Mouse (Mus musculus): ENCODE measurements around the gene Krt31. TPM values are rescaled to one million over a fixed set of nuclear protein-coding genes. Genes with fewer than 3 reads are reported as not detected.

Gene Krt31
- polyA plus RNA-seq, 1 experiment: 0.16 TPM

- DNase-seq (ENCODE audit: low read depth): peak; percentile 59
These were observed 44.4 kb downstream of the Krt31 start for GRCm38 (mm10) chr11:100005905-100006304.

GRCm38 (mm10) chr11:100004846-100005245, 45.5 kb downstream of the Krt31 start:
- no peak for DNase-seq (ENCODE audit: low read depth)

- DNase-seq (ENCODE audit: low read depth): no peak
These were observed 51.3 kb downstream of the Krt31 start for GRCm38 (mm10) chr11:99999091-99999490.

Other genes starting within 250 kb of the Krt31 start
- gene Gm11554, start 246.1 kb downstream of the Krt31 start, polyA plus RNA-seq (2012; rRNA removed): not detected in 2 replicates
- not detected in 2 replicates for gene Krtap4-13, start 240.7 kb downstream of the Krt31 start, polyA plus RNA-seq (2012; rRNA removed)
- gene Gm11564, start 234.9 kb downstream of the Krt31 start, polyA plus RNA-seq (2012; rRNA removed): not detected in 2 replicates
- not detected in 2 replicates for gene 2300003K06Rik, start 212.5 kb downstream of the Krt31 start, polyA plus RNA-seq (2012; rRNA removed)
- gene Krtap4-16, start 198.9 kb downstream of the Krt31 start, polyA plus RNA-seq (2012; rRNA removed): not detected in 2 replicates
- gene Gm11568, start 192.6 kb downstream of the Krt31 start, polyA plus RNA-seq (2012; rRNA removed): not detected in 2 replicates
- gene Gm11559, start 186.1 kb downstream of the Krt31 start, polyA plus RNA-seq (2012; rRNA removed): not detected in 2 replicates
- not detected in 2 replicates for gene Krtap9-1, start 177.2 kb downstream of the Krt31 start, polyA plus RNA-seq (2012; rRNA removed)
- not detected in 2 replicates for gene Gm11567, start 171.4 kb downstream of the Krt31 start, polyA plus RNA-seq (2012; rRNA removed)
- gene Krtap31-1, start 142.6 kb downstream of the Krt31 start, polyA plus RNA-seq (2012; rRNA removed): not detected in 2 replicates
- not detected in 2 replicates for gene Gm11565, start 135.8 kb downstream of the Krt31 start, polyA plus RNA-seq (2012; rRNA removed)
- not detected in 2 replicates for gene Krtap31-2, start 114.3 kb downstream of the Krt31 start, polyA plus RNA-seq (2012; rRNA removed)
- gene Krtap9-5, start 102.1 kb downstream of the Krt31 start, polyA plus RNA-seq (2012; rRNA removed): not detected in 2 replicates
- gene Krtap29-1, start 71.5 kb downstream of the Krt31 start, polyA plus RNA-seq (2012; rRNA removed): not detected in 2 replicates
- not detected in 2 replicates for gene Krtap16-1, start 64.0 kb downstream of the Krt31 start, polyA plus RNA-seq (2012; rRNA removed)
- gene Krtap17-1, start 56.6 kb downstream of the Krt31 start, polyA plus RNA-seq (2012; rRNA removed): not detected in 2 replicates
- 0.09 TPM in 1 of 2 replicates, not detected in the other for gene Krt33a, start 34.3 kb downstream of the Krt31 start, polyA plus RNA-seq (2012; rRNA removed)
- not detected in 2 replicates for gene Krt33b, start 20.7 kb downstream of the Krt31 start, polyA plus RNA-seq (2012; rRNA removed)
- not detected in 2 replicates for gene Krt34, start 9.0 kb downstream of the Krt31 start, polyA plus RNA-seq (2012; rRNA removed)
- gene Krt32, start 37.7 kb upstream of the Krt31 start, polyA plus RNA-seq (2012; rRNA removed): 0.71 and 3.7 TPM in 2 replicates
- 0.13 and 0.35 TPM in 2 replicates for gene Krt35, start 45.7 kb upstream of the Krt31 start, polyA plus RNA-seq (2012; rRNA removed)
- gene Krt36, start 55.1 kb upstream of the Krt31 start, polyA plus RNA-seq (2012; rRNA removed): 0.63 and 1.0 TPM in 2 replicates
- not detected in 2 replicates for gene Krt13, start 71.0 kb upstream of the Krt31 start, polyA plus RNA-seq (2012; rRNA removed)
- gene Krt15, start 85.4 kb upstream of the Krt31 start, polyA plus RNA-seq (2012; rRNA removed): 22.6 and 22.7 TPM in 2 replicates
- gene Krt19, start 98.1 kb upstream of the Krt31 start, polyA plus RNA-seq (2012; rRNA removed): 181 and 213 TPM in 2 replicates
- 0.04 TPM in 1 of 2 replicates, not detected in the other for gene Krt9, start 142.7 kb upstream of the Krt31 start, polyA plus RNA-seq (2012; rRNA removed)
- gene Krt14, start 157.0 kb upstream of the Krt31 start, polyA plus RNA-seq (2012; rRNA removed): 40.0 and 42.3 TPM in 2 replicates
- not detected in 2 replicates for gene Krt16, start 198.4 kb upstream of the Krt31 start, polyA plus RNA-seq (2012; rRNA removed)
- gene Krt17, start 210.5 kb upstream of the Krt31 start, polyA plus RNA-seq (2012; rRNA removed): 2.4 and 2.9 TPM in 2 replicates
- gene Krt42, start 219.3 kb upstream of the Krt31 start, polyA plus RNA-seq (2012; rRNA removed): not detected in 2 replicates

Measured in gonadal fat pad, adult 2 months (tissue).